Mouse (Mus musculus) lung, embryonic 14.5 days (tissue): ENCODE results near the gene Klra17. TPM values are rescaled to one million over a fixed set of nuclear protein-coding genes. Genes with fewer than 3 reads are reported as not detected.

Experiments used
- polyA plus RNA-seq: library from polyadenylated mRNA; unstranded; fragments of >200 nt; fragmentation: Nextera tagmentation; extraction: Ambion mirVana; gene quantifications from 2 replicates; pipeline ENCODE4 v1.2.1, GENCODE M21; 2014

Klra17 gene
- polyA plus RNA-seq, 1 experiment from 2014 or later = not detected

Other genes with a start within 250 kb of the Klra17 start
- not detected in 2 replicates for gene Klrc3, start 233.3 kb downstream of the Klra17 start, polyA plus RNA-seq
- not detected in 2 replicates for gene Klrc2, start 216.0 kb downstream of the Klra17 start, polyA plus RNA-seq
- gene Klrc1, start 197.7 kb downstream of the Klra17 start, polyA plus RNA-seq = 0.12 TPM in 1 of 2 replicates, not detected in the other
- gene Klri1, start 159.5 kb downstream of the Klra17 start, polyA plus RNA-seq = not detected in 2 replicates
- not detected in 2 replicates for gene Klri2, start 136.2 kb downstream of the Klra17 start, polyA plus RNA-seq
- not detected in 2 replicates for gene Gm156, start 92.4 kb downstream of the Klra17 start, polyA plus RNA-seq
- not detected in 2 replicates for gene Gm17631, start 14.0 kb downstream of the Klra17 start, polyA plus RNA-seq
- gene Klra5, start 41.0 kb upstream of the Klra17 start, polyA plus RNA-seq = not detected in 2 replicates
- not detected in 2 replicates for gene Klra6, start 150.3 kb upstream of the Klra17 start, polyA plus RNA-seq
- not detected in 2 replicates for gene Klra4, start 190.6 kb upstream of the Klra17 start, polyA plus RNA-seq